Mouse (Mus musculus) liver, embryonic 14.5 days (tissue): ENCODE results near the gene Sh3pxd2a. TPM values are rescaled to one million over a fixed set of nuclear protein-coding genes. Genes with fewer than 3 reads are reported as not detected.

Experiments
- ATAC-seq: fragments of 200-750 bp; cut with Nextera tagmentation; 2 replicates; pipeline ENCODE4 v1.8.0; 2017; ENCODE audit warnings: moderate number of reproducible peaks, mild to moderate bottlenecking, moderate library complexity; ENCODE audit not compliant: insufficient read depth
- DNase-seq, 3 experiments: peaks; one replicate each; pipeline ENCODE4 v3.0.0-alpha.2; 2012 to 2013; ENCODE audit warnings: low read depth in 3 of 3, low spot score in 3 of 3
- H3K27ac ChIP-seq: fragments of 300-500 bp; sonication (generic); 2 replicates; pipeline ENCODE4 v1.5.1; 2014; ENCODE audit warnings: moderate library complexity, mild to moderate bottlenecking, control low read depth, inconsistent platforms
- H3K27me3 ChIP-seq: fragments of 300-500 bp; sonication (generic); 2 replicates; pipeline ENCODE4 v1.6.1; 2014; ENCODE audit warnings: mild to moderate bottlenecking, low read length, moderate library complexity; ENCODE audit not compliant: control insufficient read depth, insufficient read depth
- H3K36me3 ChIP-seq: fragments of 300-500 bp; sonication (generic); replicated peaks from 2 replicates; pipeline ENCODE4 v1.6.1; 2014; ENCODE audit warnings: low read depth; ENCODE audit not compliant: control insufficient read depth, insufficient read depth
- H3K4me1 ChIP-seq, 2 experiments: fragments of 200-500 bp in 1 of 2; fragments of 300-500 bp in 1 of 2; sonication (generic) in 1 of 2; replicated peaks; 2 replicates each; pipeline ENCODE4 v1.6.1; 2012 to 2014; ENCODE audit warnings: antibody characterized with exemption in 1 of 2, inconsistent platforms in 1 of 2, low read length in 1 of 2; ENCODE audit not compliant: control insufficient read depth in 2 of 2, insufficient read depth in 2 of 2
- H3K4me2 ChIP-seq: fragments of 300-500 bp; sonication (generic); 2 replicates; pipeline ENCODE4 v1.6.1; 2014; ENCODE audit warnings: low read depth, mild to moderate bottlenecking, control low read depth, moderate library complexity
- H3K4me3 ChIP-seq, 2 experiments: fragments of 200-500 bp in 1 of 2; fragments of 300-500 bp in 1 of 2; sonication (generic) in 1 of 2; 2 replicates each; pipeline ENCODE4 v1.5.1; 2012 to 2014; ENCODE audit warnings: low read depth in 2 of 2, low read length in 2 of 2, mild to moderate bottlenecking in 2 of 2, control low read depth in 1 of 2, inconsistent platforms in 1 of 2, moderate library complexity in 1 of 2; ENCODE audit not compliant: insufficient read depth in 1 of 2
- H3K9ac ChIP-seq: fragments of 300-500 bp; sonication (generic); replicated peaks from 2 replicates; pipeline ENCODE4 v1.6.1; 2014; ENCODE audit warnings: mild to moderate bottlenecking, control low read depth, moderate library complexity
- H3K9me3 ChIP-seq: fragments of 300-500 bp; sonication (generic); 2 replicates; pipeline ENCODE4 v1.6.1; 2016; ENCODE audit warnings: low read length, mixed read lengths; ENCODE audit not compliant: control insufficient read depth
- CTCF ChIP-seq: IDR thresholded peaks from 2 replicates; pipeline ENCODE4 v1.5.1; 2016; ENCODE audit warnings: antibody characterized with exemption, low read depth, control low read depth
- EP300 ChIP-seq: IDR thresholded peaks from 2 replicates; pipeline ENCODE4 v1.6.1; 2016; ENCODE audit warnings: antibody characterized with exemption, low read depth
- WGBS: fragments of 180-500 bp; shearing (Covaris S2); extraction: QIAGEN DNeasy Blood & Tissue Kit; methylation state at CpG from one replicate; pipeline ENCODE4 v1.1.7; 2014; ENCODE audit not compliant: insufficient replicate concordance; 5-methylcytosine and 5-hydroxymethylcytosine counted together
- polyA plus RNA-seq, 2 experiments: library from polyadenylated mRNA; depleted of rRNA in 1 of 2; stranded (reverse) in 1 of 2; unstranded in 1 of 2; fragments of >200 nt; fragmentation: Nextera tagmentation in 1 of 2; extraction: Ambion mirVana in 1 of 2; gene quantifications; 2 replicates each; pipeline versions ENCODE4 v1.2.1 to v1.2.3; 2012 to 2014

Gene Sh3pxd2a
- polyA plus RNA-seq, 2 experiments = 0.50 to 1.6 TPM

GRCm38 (mm10) chr19:47510473-47511293 is 46.5 kb upstream of the Sh3pxd2a start:
- H3K4me3 ChIP-seq = peak overlapping the region; percentile 3 to 41

GRCm38 (mm10) chr19:47510135-47510472 is 45.9 kb upstream of the Sh3pxd2a start:
- Histone ChIP-seq H3K9ac (peak overlapping the region; percentile 61; the same call in 1 of the 2 replicates), H3K36me3 (no peaks in the 10 kb centered on the region), H3K4me3 (peak overlapping the region in 1 of 2 experiments; percentile 41; a peak in 2 of 4 replicates), H3K27ac (peak overlapping the region; percentile 35), H3K4me2 (peak overlapping the region; percentile 69), H3K4me1 (peaks cover 36 to 42% of the 10 kb centered on the region in 2 experiments), H3K9me3 (no peaks in the 10 kb centered on the region), H3K27me3 (no peaks in the 10 kb centered on the region)
- TF ChIP-seq EP300 = no peak
- no peak for TF ChIP-seq CTCF
- DNase-seq (no peak), ATAC-seq (0 out of 2 replicates have a peak, but pooled peaks have one; percentile 10)
- WGBS = 28% methylated on average over 7 of the region's 7 CpGs

More at GRCm38 (mm10) chr19:47510473-47511293, 46.5 kb upstream of the Sh3pxd2a start:
- ATAC-seq = peak; percentile 52
- DNase-seq = no peak
- H3K9me3 ChIP-seq = no peaks in the 10 kb centered on the region
- peak overlapping the region; percentile 61 for H3K9ac ChIP-seq
- TF ChIP-seq EP300 (no peak), CTCF (no peak)
- no peaks in the 10 kb centered on the region for H3K36me3 ChIP-seq
- H3K4me1 ChIP-seq = peaks cover 36 to 42% of the 10 kb centered on the region in 2 experiments
- 10% methylated on average over 25 of the region's 25 CpGs for WGBS
- peak overlapping the region; percentile 69 for H3K4me2 ChIP-seq
- no peaks in the 10 kb centered on the region for H3K27me3 ChIP-seq
- H3K27ac ChIP-seq = peak overlapping the region; percentile 48

- WGBS = 21% methylated on average over 5 of the region's 5 CpGs
- Histone ChIP-seq H3K27ac (no peak overlapping the region), H3K4me3 (no peak overlapping the region), H3K27me3 (no peaks in the 10 kb centered on the region), H3K36me3 (no peaks in the 10 kb centered on the region), H3K4me2 (peak overlapping the region; percentile 54), H3K9ac (no peak overlapping the region), H3K4me1 (peaks cover 36 to 42% of the 10 kb centered on the region in 2 experiments), H3K9me3 (no peaks in the 10 kb centered on the region)
- DNase-seq (no peak), ATAC-seq (no peak)
- TF ChIP-seq CTCF (no peak), EP300 (no peak)
Measured at GRCm38 (mm10) chr19:47508771-47509281, 44.6 kb upstream of the Sh3pxd2a start.

- peak overlapping the region in 1 of 2 experiments; percentile 4; a peak in 1 of 4 replicates for H3K4me3 ChIP-seq
Measured at GRCm38 (mm10) chr19:47508191-47508590, 44.0 kb upstream of the Sh3pxd2a start.

More at GRCm38 (mm10) chr19:47508191-47508590, 44.0 kb upstream of the Sh3pxd2a start:
- peak overlapping the region; percentile 54 for H3K4me2 ChIP-seq
- peak overlapping the region; percentile 34; the same call in 1 of the 2 replicates for H3K9ac ChIP-seq
- 9% methylated on average over 3 of the region's 3 CpGs for WGBS
- no peak for DNase-seq
- H3K27ac ChIP-seq = no peak overlapping the region; the same call in 1 of the 2 replicates
- no peaks in the 10 kb centered on the region for H3K9me3 ChIP-seq
- no peak for TF ChIP-seq EP300
- TF ChIP-seq CTCF = no peak
- ATAC-seq = no peak
- H3K36me3 ChIP-seq = no peaks in the 10 kb centered on the region
- peaks cover 36 to 42% of the 10 kb centered on the region in 2 experiments for H3K4me1 ChIP-seq
- H3K27me3 ChIP-seq = no peaks in the 10 kb centered on the region
